Mouse (Mus musculus): Measurements from ENCODE around the gene Zfp169. TPM values are rescaled to one million over a fixed set of nuclear protein-coding genes. Genes with fewer than 3 reads are reported as not detected.
A peak's percentile ranks its signal among the peaks of the same experiment; 100 is the strongest.

Zfp169 gene
- polyA plus RNA-seq, 1 experiment from 2014 or later: 2.1 TPM

- Histone ChIP-seq H3K4me2 (no peak overlapping the region), H3K9me3 (replicated peaks) (no peaks in the 10 kb centered on the region; the same call in 1 of the 2 replicates), H3K36me3 (peaks cover 20% of the 10 kb centered on the region), H3K27me3 (no peaks in the 10 kb centered on the region), H3K9ac (no peak overlapping the region), H3K27ac (no peak overlapping the region), H3K4me3 (no peak overlapping the region), H3K4me1 (replicated peaks) (peaks cover 7% of the 10 kb centered on the region)
- ATAC-seq (replicated peaks; ENCODE audit: insufficient number of reproducible peaks, insufficient read depth, low FRiP score, low read depth): no peak
- WGBS: 75% methylated on average over 9 of the region's 9 CpGs
Measured at GRCm38 (mm10) chr13:48508661-48509060, 4.6 kb downstream of the Zfp169 start.

DNA sequence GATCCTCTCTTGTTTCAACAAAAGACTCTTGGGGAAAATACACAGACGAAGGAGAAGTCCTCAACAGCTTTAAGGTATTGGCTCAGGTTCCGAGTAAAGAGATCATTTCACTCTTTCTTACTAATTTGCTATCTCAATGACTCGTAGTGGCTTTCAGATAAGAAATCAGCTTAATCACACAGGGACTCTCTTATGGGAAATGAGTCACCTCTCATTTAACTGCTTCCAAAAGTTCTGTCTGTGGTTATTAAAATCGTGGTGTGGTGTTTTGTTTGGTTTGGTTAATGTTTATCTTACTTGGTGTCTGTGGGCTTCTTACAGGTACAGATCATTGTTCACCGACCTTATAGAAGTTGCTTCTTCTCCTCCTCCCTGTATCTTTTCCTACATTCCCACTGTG, 10.8 kb downstream of the Zfp169 start:
- no peaks in the 10 kb centered on the region; the same call in 1 of the 2 replicates for H3K9me3 ChIP-seq (replicated peaks)
- H3K27ac ChIP-seq: no peak overlapping the region
- WGBS: 63% methylated on average over 5 of the region's 5 CpGs

GRCm38 (mm10) chr13:48498676-48499075, 14.6 kb downstream of the Zfp169 start:
- H3K4me3 ChIP-seq: no peak overlapping the region
- WGBS: 60% methylated on average over 4 of the region's 4 CpGs
- H3K9me3 ChIP-seq (replicated peaks): no peaks in the 10 kb centered on the region; the same call in 1 of the 2 replicates
- peaks cover 23% of the 10 kb centered on the region for H3K36me3 ChIP-seq
- peaks cover 9% of the 10 kb centered on the region for H3K4me1 ChIP-seq (replicated peaks)
- H3K9ac ChIP-seq: no peak overlapping the region
- ATAC-seq (replicated peaks; ENCODE audit: insufficient number of reproducible peaks, insufficient read depth, low FRiP score, low read depth): no peak
- H3K27me3 ChIP-seq: no peaks in the 10 kb centered on the region
- no peak overlapping the region for H3K4me2 ChIP-seq
- H3K27ac ChIP-seq: no peak overlapping the region; the same call in 1 of the 2 replicates

More for the DNA sequence above, 10.8 kb downstream of the Zfp169 start:
- H3K4me1 ChIP-seq (replicated peaks): 0 out of 2 replicates have a peak, but pooled peaks cover 7% of the 10 kb centered on the region
- H3K4me3 ChIP-seq: no peak overlapping the region
- H3K27me3 ChIP-seq: no peaks in the 10 kb centered on the region
- no peak for ATAC-seq (replicated peaks; ENCODE audit: insufficient number of reproducible peaks, insufficient read depth, low FRiP score, low read depth)
- H3K36me3 ChIP-seq: peaks cover 31% of the 10 kb centered on the region
- no peak overlapping the region for H3K9ac ChIP-seq
- no peak overlapping the region for H3K4me2 ChIP-seq

DNA sequence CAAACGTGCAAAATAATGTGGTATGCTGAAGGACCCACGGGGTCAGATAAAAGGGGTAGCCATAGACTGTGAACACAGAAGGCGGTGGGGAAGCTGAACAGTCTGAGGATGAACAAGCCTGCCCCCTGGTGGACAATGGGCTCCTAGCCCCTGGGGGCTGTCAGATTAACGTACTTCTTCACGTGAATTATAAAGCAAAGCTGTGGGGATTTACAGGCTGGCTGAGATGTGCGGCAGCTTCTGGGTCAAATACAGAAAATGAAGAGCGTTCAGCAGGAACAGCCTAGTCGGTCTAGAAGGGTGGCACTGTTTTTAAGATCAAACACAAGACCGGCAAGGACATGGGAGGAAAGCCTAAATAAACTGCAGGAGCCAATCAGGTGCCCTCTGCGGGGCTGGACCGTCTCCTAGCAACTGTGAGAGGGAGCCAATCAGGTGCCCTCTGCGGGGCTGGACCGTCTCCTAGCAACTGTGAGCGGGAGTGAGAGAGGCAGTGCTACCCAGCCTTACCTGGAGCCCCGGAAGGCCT, 15.5 kb downstream of the Zfp169 start:
- Histone ChIP-seq H3K27ac (no peak overlapping the region), H3K36me3 (peaks cover 14% of the 10 kb centered on the region), H3K27me3 (no peaks in the 10 kb centered on the region), H3K9ac (no peak overlapping the region), H3K4me1 (replicated peaks) (peaks cover 15% of the 10 kb centered on the region), H3K4me3 (no peak overlapping the region), H3K4me2 (no peak overlapping the region), H3K9me3 (replicated peaks) (no peaks in the 10 kb centered on the region)
- WGBS: 36% methylated on average over 15 of the region's 15 CpGs
- ATAC-seq (replicated peaks; ENCODE audit: insufficient number of reproducible peaks, insufficient read depth, low FRiP score, low read depth): 0 out of 2 replicates have a peak, but pooled peaks have one; percentile 60

DNA sequence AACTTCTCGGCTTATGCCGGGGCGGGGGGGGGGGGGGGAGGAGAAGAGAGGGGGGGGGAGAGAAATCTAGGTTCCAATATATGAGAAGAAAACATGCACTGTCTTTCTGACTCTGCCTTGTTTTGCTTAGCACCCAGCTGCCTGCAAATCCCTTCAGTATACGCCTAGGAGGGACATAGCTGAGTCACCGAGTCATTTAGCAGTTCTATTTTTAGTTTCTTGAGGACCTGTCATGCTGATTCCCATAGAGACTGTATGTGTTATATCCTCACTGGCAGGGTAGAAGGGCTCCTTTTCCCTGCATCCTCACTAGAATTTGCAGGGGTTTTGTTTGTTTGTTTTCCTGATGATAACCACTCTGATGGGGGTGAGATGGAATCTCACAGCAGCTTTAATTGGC, 20.1 kb downstream of the Zfp169 start:
- Histone ChIP-seq H3K9me3 (replicated peaks) (no peaks in the 10 kb centered on the region), H3K9ac (no peak overlapping the region), H3K4me3 (no peak overlapping the region), H3K36me3 (peaks cover 37% of the 10 kb centered on the region), H3K27me3 (no peaks in the 10 kb centered on the region), H3K4me2 (no peak overlapping the region), H3K4me1 (replicated peaks) (peaks cover 19% of the 10 kb centered on the region), H3K27ac (peak overlapping the region; percentile 68)
- 35% methylated on average over 4 of the region's 5 CpGs for WGBS
- ATAC-seq (replicated peaks; ENCODE audit: insufficient number of reproducible peaks, insufficient read depth, low FRiP score, low read depth): peak; percentile 78

GRCm38 (mm10) chr13:48490396-48491182, 22.7 kb downstream of the Zfp169 start:
- Histone ChIP-seq H3K4me1 (replicated peaks) (peaks cover 16% of the 10 kb centered on the region), H3K27me3 (no peaks in the 10 kb centered on the region), H3K9ac (no peak overlapping the region), H3K4me2 (no peak overlapping the region), H3K9me3 (replicated peaks) (no peaks in the 10 kb centered on the region), H3K4me3 (no peak overlapping the region), H3K36me3 (peaks cover 33% of the 10 kb centered on the region), H3K27ac (no peak overlapping the region)
- 85% methylated on average over 35 of the region's 35 CpGs for WGBS
- no peak for ATAC-seq (replicated peaks; ENCODE audit: insufficient number of reproducible peaks, insufficient read depth, low FRiP score, low read depth)

DNA sequence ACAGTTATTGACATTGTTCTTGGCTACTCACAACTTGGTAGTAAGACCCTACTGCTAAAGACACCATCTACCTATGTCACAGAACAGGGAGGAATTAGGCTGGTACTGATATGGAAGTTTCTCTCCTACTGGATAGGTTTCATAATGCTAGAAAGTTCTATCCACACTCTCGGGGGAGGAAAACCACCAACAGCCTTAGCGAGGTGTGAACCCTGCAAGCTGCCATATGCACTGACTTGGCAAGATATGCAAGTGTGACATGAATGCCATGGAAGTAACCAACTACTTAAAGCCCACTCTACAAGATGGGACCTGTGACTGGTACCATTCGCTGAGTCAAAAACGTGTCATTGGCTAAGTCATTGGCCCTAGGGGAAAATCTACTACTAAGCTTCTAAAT, 29.6 kb downstream of the Zfp169 start:
- Histone ChIP-seq H3K9me3 (replicated peaks) (no peaks in the 10 kb centered on the region), H3K36me3 (no peaks in the 10 kb centered on the region), H3K4me2 (no peak overlapping the region), H3K4me1 (replicated peaks) (no peaks in the 10 kb centered on the region), H3K9ac (no peak overlapping the region), H3K27ac (no peak overlapping the region), H3K27me3 (no peaks in the 10 kb centered on the region), H3K4me3 (no peak overlapping the region)
- WGBS: 87% methylated on average over 4 of the region's 4 CpGs
- no peak for ATAC-seq (replicated peaks; ENCODE audit: insufficient number of reproducible peaks, insufficient read depth, low FRiP score, low read depth)

GRCm38 (mm10) chr13:48468656-48469180, 44.5 kb downstream of the Zfp169 start:
- H3K4me2 ChIP-seq: no peak overlapping the region
- no peaks in the 10 kb centered on the region for H3K9me3 ChIP-seq (replicated peaks)
- H3K4me3 ChIP-seq: no peak overlapping the region
- H3K27ac ChIP-seq: no peak overlapping the region
- no peaks in the 10 kb centered on the region for H3K36me3 ChIP-seq
- ATAC-seq (replicated peaks; ENCODE audit: insufficient number of reproducible peaks, insufficient read depth, low FRiP score, low read depth): no peak
- no peak overlapping the region for H3K9ac ChIP-seq
- WGBS: 59% methylated on average over 15 of the region's 15 CpGs
- H3K4me1 ChIP-seq (replicated peaks): no peaks in the 10 kb centered on the region
- H3K27me3 ChIP-seq: peaks cover 12% of the 10 kb centered on the region; the same call in 1 of the 2 replicates

- 61% methylated on average over 10 of the region's 10 CpGs for WGBS
- Histone ChIP-seq H3K27me3 (peaks cover 12% of the 10 kb centered on the region; the same call in 1 of the 2 replicates), H3K4me1 (replicated peaks) (no peaks in the 10 kb centered on the region), H3K4me2 (no peak overlapping the region), H3K9ac (no peak overlapping the region), H3K36me3 (no peaks in the 10 kb centered on the region), H3K9me3 (replicated peaks) (no peaks in the 10 kb centered on the region), H3K27ac (no peak overlapping the region), H3K4me3 (no peak overlapping the region)
- ATAC-seq (replicated peaks; ENCODE audit: insufficient number of reproducible peaks, insufficient read depth, low FRiP score, low read depth): no peak
Measured at GRCm38 (mm10) chr13:48466186-48466585, 47.1 kb downstream of the Zfp169 start.

GRCm38 (mm10) chr13:48464170-48464569, 49.1 kb downstream of the Zfp169 start:
- H3K9me3 ChIP-seq (replicated peaks): no peaks in the 10 kb centered on the region
- peaks cover 12% of the 10 kb centered on the region; the same call in 1 of the 2 replicates for H3K27me3 ChIP-seq
- ATAC-seq (replicated peaks; ENCODE audit: insufficient number of reproducible peaks, insufficient read depth, low FRiP score, low read depth): no peak
- H3K4me1 ChIP-seq (replicated peaks): no peaks in the 10 kb centered on the region
- no peak overlapping the region for H3K27ac ChIP-seq
- H3K36me3 ChIP-seq: no peaks in the 10 kb centered on the region
- no peak overlapping the region for H3K4me3 ChIP-seq
- H3K4me2 ChIP-seq: no peak overlapping the region
- WGBS: 15% methylated on average over 4 of the region's 4 CpGs
- H3K9ac ChIP-seq: no peak overlapping the region

DNA sequence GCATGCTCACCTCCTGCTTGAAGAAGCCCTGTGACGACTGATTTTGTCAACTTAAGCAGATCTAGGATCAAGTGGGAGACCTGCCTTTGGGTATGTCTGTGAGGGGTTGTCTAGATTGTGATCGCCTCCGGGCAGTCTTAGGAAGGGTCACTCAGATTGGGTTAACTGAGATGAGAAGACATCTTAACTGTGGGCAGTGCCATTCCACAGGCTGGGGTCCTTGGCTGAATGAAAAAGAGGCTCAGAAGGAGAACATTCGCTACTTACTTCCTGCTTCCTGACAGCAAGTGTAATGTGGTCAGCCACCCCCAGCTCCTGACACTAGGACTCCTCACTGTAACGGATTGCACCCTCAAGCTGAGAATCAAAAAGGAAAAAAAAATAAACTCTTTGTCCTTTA, 54.0 kb downstream of the Zfp169 start:
- H3K4me2 ChIP-seq: no peak overlapping the region
- WGBS: 78% methylated on average over 5 of the region's 5 CpGs
- no peak overlapping the region for H3K4me3 ChIP-seq
- no peak overlapping the region for H3K9ac ChIP-seq
- H3K27ac ChIP-seq: no peak overlapping the region
- H3K36me3 ChIP-seq: no peaks in the 10 kb centered on the region
- H3K9me3 ChIP-seq (replicated peaks): no peaks in the 10 kb centered on the region
- no peaks in the 10 kb centered on the region for H3K27me3 ChIP-seq
- ATAC-seq (replicated peaks; ENCODE audit: insufficient number of reproducible peaks, insufficient read depth, low FRiP score, low read depth): no peak
- 0 out of 2 replicates have a peak, but pooled peaks cover 3% of the 10 kb centered on the region for H3K4me1 ChIP-seq (replicated peaks)

Measured in heart, embryonic 15.5 days (tissue).